Mouse (Mus musculus) small intestine, adult 2 months (tissue): ENCODE results near the gene Dennd5b.

ENCODE experiments used
- CTCF ChIP-seq: fragments of 200-500 bp; IDR thresholded peaks from 2 replicates; pipeline ENCODE4 v1.5.1; 2012; ENCODE audit warnings: low read depth, mild to moderate bottlenecking, control low read depth, inconsistent platforms, low read length, moderate library complexity, mixed read lengths; ENCODE audit not compliant: insufficient replicate concordance, insufficient read length; ENCODE audit errors: extremely low read depth
- POLR2A ChIP-seq: fragments of 200-500 bp; IDR thresholded peaks from 2 replicates; pipeline ENCODE4 v1.6.1; 2012; ENCODE audit warnings: low read depth, mild to moderate bottlenecking, control low read depth, inconsistent platforms, low read length, moderate library complexity

DNA sequence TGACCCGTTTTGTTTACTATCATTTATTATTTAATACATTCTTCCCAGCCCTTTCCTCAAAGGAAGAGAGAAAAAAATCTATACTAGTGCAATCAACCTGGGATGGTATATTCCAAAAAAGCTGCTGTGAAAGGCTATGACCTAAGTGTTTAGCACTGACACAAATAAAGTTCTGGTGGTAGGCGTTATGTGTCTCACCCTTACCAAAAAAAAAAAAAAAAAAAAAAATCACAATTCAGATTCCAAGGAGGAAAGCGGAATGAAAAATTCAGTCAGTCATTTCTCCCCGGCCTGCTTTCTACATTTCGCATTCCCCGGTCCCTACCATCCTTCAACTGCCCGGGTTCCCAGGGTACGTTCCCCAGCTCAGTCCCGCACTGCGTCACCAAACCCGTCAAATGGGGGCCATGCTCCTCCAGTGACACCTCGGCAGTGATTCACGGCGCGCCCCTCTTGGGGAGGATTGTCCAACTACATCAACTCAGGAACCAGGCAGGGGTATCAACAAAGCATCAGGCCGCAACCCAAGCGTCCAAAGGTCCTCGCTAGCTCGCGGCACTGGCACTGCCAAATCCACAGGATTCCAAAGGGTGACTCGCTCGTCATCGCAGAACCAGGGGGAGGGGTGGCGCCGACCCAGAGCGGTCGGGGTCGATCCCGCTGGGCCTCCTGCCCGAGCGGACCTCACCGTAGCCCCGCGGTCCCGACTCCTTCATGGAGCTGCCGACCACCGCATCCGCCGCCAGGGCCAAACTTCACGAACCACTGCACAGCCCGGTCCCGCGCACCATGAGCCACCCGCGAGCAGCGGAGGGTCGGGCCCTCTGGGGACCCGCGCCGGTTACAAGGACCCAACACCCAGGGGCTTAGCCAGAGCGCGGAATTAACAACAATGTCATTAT lies 1.1 kb downstream of the Dennd5b start:
- TF ChIP-seq CTCF (no peak), POLR2A (peak; percentile 58; the same call in 1 of the 2 replicates)
